In genomic region chr4:126661249-126661648, GRCm38 (mm10) we compare ENCODE assay signal across 17 mouse cellular contexts. TPM values are rescaled to one million over a fixed set of nuclear protein-coding genes. Genes with fewer than 3 reads are reported as not detected.
A peak's percentile ranks its signal among the peaks of the same experiment; 100 is the strongest.
DNase-seq lines count a peak whose midpoint lies in the region; ATAC-seq lines count a peak whose summit lies in the region.
"Had no signal": no experiment of that assay in that cellular context is flagged by ENCODE, and none has a peak within 500 bp of the region (broad histone marks: within the 10 kb centered on the region; RNA-seq: fewer than 3 reads in every experiment).

No protein-coding gene starts in this region.

- no peak for DNase-seq in hindbrain, embryonic 10.5 days (ENCODE audit: low spot score)
- DNase-seq in retina, postnatal 1 day: peak; percentile 67
- DNase-seq in retina, embryonic 14.5 days (ENCODE audit: low spot score): no peak
- DNase-seq in cerebellum, postnatal 10 days: peak; percentile 87 to 91
- DNase-seq in layer of hippocampus, postnatal 10 days (ENCODE audit: low spot score in 2 of 2): peak; percentile 41 to 52
- no peak for DNase-seq in adrenal gland, adult (ENCODE audit: inconsistent age in 2 of 2, low spot score in 1 of 2)
- DNase-seq: B cell, adult 2 months; embryo, embryonic 11 days; gastrocnemius, postnatal 14 days; kidney, adult 9 months; lung, postnatal 14 days; thymus, postnatal 4 days had no signal

- ATAC-seq in hindbrain, embryonic 15.5 days (ENCODE audit: low FRiP score, low read depth): 0 out of 2 replicates have a peak, but pooled peaks have one; percentile 51
- ATAC-seq in inflammation-experienced regulatory T-cells, adult 6 months: no peak
- ATAC-seq: liver, embryonic 12.5 days had no signal

- H3K36me3 ChIP-seq in hindbrain, embryonic 15.5 days: no peaks in the 10 kb centered on the region
- no peaks in the 10 kb centered on the region for H3K36me3 ChIP-seq in hindbrain, embryonic 10.5 days
- H3K36me3 ChIP-seq: heart, embryonic 13.5 days; liver, embryonic 12.5 days had no signal

- H3K9ac ChIP-seq in hindbrain, embryonic 15.5 days: no peak overlapping the region
- H3K9ac ChIP-seq: heart, embryonic 13.5 days; liver, embryonic 12.5 days had no signal

- no peak overlapping the region for H3K4me3 ChIP-seq in hindbrain, embryonic 15.5 days
- no peak overlapping the region for H3K4me3 ChIP-seq in hindbrain, embryonic 10.5 days
- H3K4me3 ChIP-seq: heart, embryonic 13.5 days; liver, embryonic 12.5 days had no signal

- no peaks in the 10 kb centered on the region for H3K4me1 ChIP-seq in hindbrain, embryonic 15.5 days (replicated peaks)
- no peaks in the 10 kb centered on the region for H3K4me1 ChIP-seq in hindbrain, embryonic 10.5 days (replicated peaks)
- H3K4me1 ChIP-seq: heart, embryonic 13.5 days; liver, embryonic 12.5 days had no signal

- no peak overlapping the region for H3K27ac ChIP-seq in hindbrain, embryonic 15.5 days (replicated peaks)
- no peak overlapping the region for H3K27ac ChIP-seq in hindbrain, embryonic 10.5 days
- H3K27ac ChIP-seq: heart, embryonic 13.5 days; liver, embryonic 12.5 days had no signal

- 66% methylated on average over 7 of the region's 7 CpGs for WGBS in hindbrain, embryonic 15.5 days
- 85% methylated on average over 7 of the region's 7 CpGs for WGBS in hindbrain, embryonic 10.5 days

- H3K9me3 ChIP-seq in hindbrain, embryonic 15.5 days: no peaks in the 10 kb centered on the region
- H3K9me3 ChIP-seq in hindbrain, embryonic 10.5 days: no peaks in the 10 kb centered on the region
- H3K9me3 ChIP-seq: heart, embryonic 13.5 days; liver, embryonic 12.5 days had no signal

- H3K27me3 ChIP-seq in hindbrain, embryonic 15.5 days: no peaks in the 10 kb centered on the region
- no peaks in the 10 kb centered on the region; the same call in 1 of the 2 replicates for H3K27me3 ChIP-seq in hindbrain, embryonic 10.5 days (ENCODE audit: insufficient read depth, poor library complexity, severe bottlenecking)

- no peak overlapping the region for H3K4me2 ChIP-seq in hindbrain, embryonic 15.5 days
- H3K4me2 ChIP-seq: heart, embryonic 13.5 days; liver, embryonic 12.5 days; midbrain, embryonic 11.5 days had no signal

RNA-seq across cellular contexts. Expression of gene Psmb2, which starts 16.2 kb away (rescaled TPM):
- 400 and 413 TPM in 2 replicates for polyA plus RNA-seq in hindbrain, embryonic 15.5 days (2015; fragmentation: Nextera tagmentation; extraction: Ambion mirVana)
- polyA plus RNA-seq in hindbrain, embryonic 10.5 days (2016; fragmentation: Nextera tagmentation; extraction: Ambion mirVana): 581 and 598 TPM in 2 replicates
- 100 to 1,000 TPM; 145 to 149 TPM for total RNA-seq in layer of hippocampus, postnatal 10 days (2021)
- 100 to 1,000 TPM; 279 to 433 (median 354) TPM for polyA plus RNA-seq in inflammation-experienced regulatory T-cells, adult 6 months (2017; shearing (Covaris generic))

RNA-seq across cellular contexts. Expression of gene 5730409E04Rik, which starts 51.6 kb away (rescaled TPM):
- 16.4 and 18.9 TPM in 2 replicates for polyA plus RNA-seq in hindbrain, embryonic 15.5 days (2015; fragmentation: Nextera tagmentation; extraction: Ambion mirVana)
- polyA plus RNA-seq in hindbrain, embryonic 10.5 days (2016; fragmentation: Nextera tagmentation; extraction: Ambion mirVana): 2.3 and 2.4 TPM in 2 replicates
- total RNA-seq in layer of hippocampus, postnatal 10 days (2021): 10 to 100 TPM; 57.3 to 58.1 TPM
- polyA plus RNA-seq in inflammation-experienced regulatory T-cells, adult 6 months (2017; shearing (Covaris generic)): under 1 TPM; 0.51 to 0.66 (median 0.58) TPM

Comparison
In these comparisons a context has a peak if more than half of its experiments do, and no peak if none do; other contexts are left out.
1. DNase-seq: peak in retina, postnatal 1 day (single experiment), cerebellum, postnatal 10 days (2 of 2) and layer of hippocampus, postnatal 10 days (2 of 2); none in hindbrain, embryonic 10.5 days (single experiment), retina, embryonic 14.5 days (single experiment) and adrenal gland, adult (0 of 2).